Mouse (Mus musculus): ENCODE results near the gene Hist1h3g. TPM values are rescaled to one million over a fixed set of nuclear protein-coding genes. Genes with fewer than 3 reads are reported as not detected.

Gene Hist1h3g
- polyA plus RNA-seq, 1 experiment from 2014 or later, result 5.3 TPM

- Histone ChIP-seq H3K27ac (no peak overlapping the region; the same call in 1 of the 2 replicates), H3K27me3 (no peaks in the 10 kb centered on the region)
- WGBS, result under 1% methylated on average over 27 of the region's 27 CpGs
Observed at GRCm38 (mm10) chr13:23517603-23518294, 17.5 kb upstream of the Hist1h3g start.

GRCm38 (mm10) chr13:23518295-23518603 lies 17.0 kb upstream of the Hist1h3g start:
- Histone ChIP-seq H3K9ac (replicated peaks) (no peak overlapping the region), H3K4me1 (replicated peaks) (peaks cover 9% of the 10 kb centered on the region), H3K4me2 (replicated peaks) (peak overlapping the region; percentile 69), H3K36me3 (no peaks in the 10 kb centered on the region), H3K4me3 (replicated peaks) (peak overlapping the region; percentile 51), H3K27me3 (no peaks in the 10 kb centered on the region), H3K9me3 (no peaks in the 10 kb centered on the region), H3K27ac (no peak overlapping the region)
- ATAC-seq, result no peak
- WGBS, result under 1% methylated on average over 6 of the region's 6 CpGs

More at GRCm38 (mm10) chr13:23517603-23518294, 17.5 kb upstream of the Hist1h3g start:
- Histone ChIP-seq H3K36me3 (no peaks in the 10 kb centered on the region), H3K9me3 (no peaks in the 10 kb centered on the region), H3K4me2 (replicated peaks) (peak overlapping the region; percentile 69), H3K4me1 (replicated peaks) (peaks cover 9% of the 10 kb centered on the region), H3K9ac (replicated peaks) (no peak overlapping the region), H3K4me3 (replicated peaks) (peak overlapping the region; percentile 51)
- ATAC-seq, result peak; percentile 89

- no peak overlapping the region for H3K9ac ChIP-seq (replicated peaks)
- H3K36me3 ChIP-seq, result no peaks in the 10 kb centered on the region
- H3K4me1 ChIP-seq (replicated peaks), result peaks cover 9% of the 10 kb centered on the region
- peak overlapping the region; percentile 38 for H3K4me3 ChIP-seq (replicated peaks)
- no peak for ATAC-seq
- no peak overlapping the region for H3K27ac ChIP-seq
- peak overlapping the region; percentile 55 for H3K4me2 ChIP-seq (replicated peaks)
- H3K27me3 ChIP-seq, result no peaks in the 10 kb centered on the region
- H3K9me3 ChIP-seq, result no peaks in the 10 kb centered on the region
- 0% methylated on average over 6 of the region's 6 CpGs for WGBS
Observed at GRCm38 (mm10) chr13:23518885-23519284, 16.3 kb upstream of the Hist1h3g start.

GRCm38 (mm10) chr13:23519416-23519815 lies 15.8 kb upstream of the Hist1h3g start:
- WGBS, result 0% methylated on average over 10 of the region's 10 CpGs
- Histone ChIP-seq H3K4me2 (replicated peaks) (peak overlapping the region; percentile 55), H3K9me3 (no peaks in the 10 kb centered on the region), H3K4me1 (replicated peaks) (peaks cover 9% of the 10 kb centered on the region), H3K4me3 (replicated peaks) (peak overlapping the region; percentile 38), H3K9ac (replicated peaks) (no peak overlapping the region), H3K27me3 (no peaks in the 10 kb centered on the region), H3K27ac (no peak overlapping the region), H3K36me3 (no peaks in the 10 kb centered on the region)
- no peak for ATAC-seq

GRCm38 (mm10) chr13:23521703-23522102 lies 13.5 kb upstream of the Hist1h3g start:
- no peak for ATAC-seq
- no peaks in the 10 kb centered on the region for H3K27me3 ChIP-seq
- H3K36me3 ChIP-seq, result no peaks in the 10 kb centered on the region
- no peak overlapping the region for H3K4me3 ChIP-seq (replicated peaks)
- H3K4me1 ChIP-seq (replicated peaks), result peaks cover 9% of the 10 kb centered on the region
- no peak overlapping the region for H3K9ac ChIP-seq (replicated peaks)
- under 1% methylated on average over 14 of the region's 14 CpGs for WGBS
- peak overlapping the region; percentile 25; the same call in 1 of the 2 replicates for H3K4me2 ChIP-seq (replicated peaks)
- H3K27ac ChIP-seq, result no peak overlapping the region
- H3K9me3 ChIP-seq, result no peaks in the 10 kb centered on the region

GRCm38 (mm10) chr13:23523976-23524375 lies 11.2 kb upstream of the Hist1h3g start:
- no peak for ATAC-seq
- 37% methylated on average over 5 of the region's 5 CpGs for WGBS
- H3K9me3 ChIP-seq, result no peaks in the 10 kb centered on the region
- H3K4me1 ChIP-seq (replicated peaks), result peaks cover 12% of the 10 kb centered on the region
- no peak overlapping the region for H3K27ac ChIP-seq
- H3K4me2 ChIP-seq (replicated peaks), result no peak overlapping the region
- H3K9ac ChIP-seq (replicated peaks), result no peak overlapping the region
- H3K27me3 ChIP-seq, result no peaks in the 10 kb centered on the region
- no peaks in the 10 kb centered on the region for H3K36me3 ChIP-seq
- no peak overlapping the region for H3K4me3 ChIP-seq (replicated peaks)

- Histone ChIP-seq H3K4me1 (replicated peaks) (peaks cover 15% of the 10 kb centered on the region), H3K4me3 (replicated peaks) (no peak overlapping the region), H3K4me2 (replicated peaks) (no peak overlapping the region), H3K27me3 (no peaks in the 10 kb centered on the region), H3K9me3 (no peaks in the 10 kb centered on the region), H3K9ac (replicated peaks) (no peak overlapping the region), H3K27ac (no peak overlapping the region), H3K36me3 (no peaks in the 10 kb centered on the region)
- peak; percentile 32; the same call in 1 of the 2 replicates for ATAC-seq
- 10% methylated on average over 5 of the region's 5 CpGs for WGBS
Observed at GRCm38 (mm10) chr13:23524654-23525053, 10.6 kb upstream of the Hist1h3g start.

GRCm38 (mm10) chr13:23525901-23526300 lies 9.3 kb upstream of the Hist1h3g start:
- H3K9ac ChIP-seq (replicated peaks), result no peak overlapping the region
- H3K4me2 ChIP-seq (replicated peaks), result peak overlapping the region; percentile 53
- H3K4me1 ChIP-seq (replicated peaks), result peaks cover 19% of the 10 kb centered on the region
- H3K4me3 ChIP-seq (replicated peaks), result peak overlapping the region; percentile 45
- no peaks in the 10 kb centered on the region for H3K27me3 ChIP-seq
- WGBS, result 2% methylated on average over 10 of the region's 10 CpGs
- no peak overlapping the region for H3K27ac ChIP-seq
- no peaks in the 10 kb centered on the region for H3K36me3 ChIP-seq
- H3K9me3 ChIP-seq, result no peaks in the 10 kb centered on the region
- ATAC-seq, result no peak

GRCm38 (mm10) chr13:23526312-23526711 lies 8.9 kb upstream of the Hist1h3g start:
- WGBS, result under 1% methylated on average over 17 of the region's 17 CpGs
- Histone ChIP-seq H3K9me3 (no peaks in the 10 kb centered on the region), H3K4me1 (replicated peaks) (peaks cover 19% of the 10 kb centered on the region)

GRCm38 (mm10) chr13:23529005-23529404 lies 6.2 kb upstream of the Hist1h3g start:
- 81% methylated on average over 5 of the region's 5 CpGs for WGBS
- H3K9me3 ChIP-seq, result no peaks in the 10 kb centered on the region
- H3K27ac ChIP-seq, result no peak overlapping the region
- ATAC-seq, result no peak
- H3K4me2 ChIP-seq (replicated peaks), result no peak overlapping the region
- H3K4me1 ChIP-seq (replicated peaks), result peaks cover 36% of the 10 kb centered on the region
- no peak overlapping the region for H3K9ac ChIP-seq (replicated peaks)
- H3K27me3 ChIP-seq, result no peaks in the 10 kb centered on the region
- no peak overlapping the region for H3K4me3 ChIP-seq (replicated peaks)
- H3K36me3 ChIP-seq, result no peaks in the 10 kb centered on the region

More at GRCm38 (mm10) chr13:23526312-23526711, 8.9 kb upstream of the Hist1h3g start:
- Histone ChIP-seq H3K27me3 (no peaks in the 10 kb centered on the region), H3K27ac (peak overlapping the region; percentile 62), H3K4me2 (replicated peaks) (peak overlapping the region; percentile 53), H3K36me3 (no peaks in the 10 kb centered on the region), H3K9ac (replicated peaks) (peak overlapping the region; percentile 64), H3K4me3 (replicated peaks) (peak overlapping the region; percentile 45)
- ATAC-seq, result peak; percentile 40

- no peaks in the 10 kb centered on the region for H3K36me3 ChIP-seq
- ATAC-seq, result no peak
- no peaks in the 10 kb centered on the region for H3K9me3 ChIP-seq
- H3K4me1 ChIP-seq (replicated peaks), result peaks cover 42% of the 10 kb centered on the region
- H3K27me3 ChIP-seq, result no peaks in the 10 kb centered on the region
- peak overlapping the region; percentile 76 for H3K4me2 ChIP-seq (replicated peaks)
- peak overlapping the region; percentile 55 for H3K4me3 ChIP-seq (replicated peaks)
- WGBS, result 31% methylated on average over 2 of the region's 2 CpGs
- peak overlapping the region; percentile 98 for H3K27ac ChIP-seq
- peak overlapping the region; percentile 78 for H3K9ac ChIP-seq (replicated peaks)
Observed at GRCm38 (mm10) chr13:23529480-23530165, 5.6 kb upstream of the Hist1h3g start.

GRCm38 (mm10) chr13:23530181-23530900 lies 4.9 kb upstream of the Hist1h3g start:
- no peaks in the 10 kb centered on the region for H3K27me3 ChIP-seq
- under 1% methylated on average over 20 of the region's 20 CpGs for WGBS
- H3K4me1 ChIP-seq (replicated peaks), result peaks cover 45% of the 10 kb centered on the region
- peak overlapping the region; percentile 98 for H3K27ac ChIP-seq
- H3K9me3 ChIP-seq, result no peaks in the 10 kb centered on the region
- ATAC-seq, result no peak
- peak overlapping the region; percentile 78 for H3K9ac ChIP-seq (replicated peaks)
- peak overlapping the region; percentile 76 for H3K4me2 ChIP-seq (replicated peaks)
- no peaks in the 10 kb centered on the region for H3K36me3 ChIP-seq
- peak overlapping the region; percentile 55 for H3K4me3 ChIP-seq (replicated peaks)

All from midbrain, embryonic 13.5 days (tissue).